Mouse (Mus musculus) limb, embryonic 12.5 days (tissue): ENCODE measurements around the gene Pdk2. TPM values are rescaled to one million over a fixed set of nuclear protein-coding genes. Genes with fewer than 3 reads are reported as not detected.

Experiments
- ATAC-seq: fragments of 200-750 bp; cut with Nextera tagmentation; 2 replicates; pipeline ENCODE4 v1.8.0; 2017; ENCODE audit warnings: low read depth, moderate TSS enrichment; ENCODE audit not compliant: insufficient number of reproducible peaks, insufficient read depth, low FRiP score, low TSS enrichment
- H3K27ac ChIP-seq: fragments of 300-500 bp; sonication (generic); 2 replicates; pipeline ENCODE4 v1.5.1; 2016; ENCODE audit warnings: mild to moderate bottlenecking, moderate library complexity
- H3K27me3 ChIP-seq: fragments of 300-500 bp; sonication (generic); 2 replicates; pipeline ENCODE4 v1.6.1; 2016; ENCODE audit warnings: mild to moderate bottlenecking, moderate library complexity
- H3K36me3 ChIP-seq: fragments of 300-500 bp; sonication (generic); 2 replicates; pipeline ENCODE4 v1.6.1; 2016; ENCODE audit warnings: mild to moderate bottlenecking, moderate library complexity
- H3K4me1 ChIP-seq: fragments of 300-500 bp; sonication (generic); replicated peaks from 2 replicates; pipeline ENCODE4 v1.6.1; 2016
- H3K4me2 ChIP-seq: fragments of 300-500 bp; sonication (generic); 2 replicates; pipeline ENCODE4 v1.6.1; 2016; ENCODE audit warnings: mild to moderate bottlenecking, moderate library complexity
- H3K4me3 ChIP-seq: fragments of 300-500 bp; sonication (generic); replicated peaks from 2 replicates; pipeline ENCODE4 v1.5.1; 2016; ENCODE audit warnings: mild to moderate bottlenecking
- H3K9ac ChIP-seq: fragments of 300-500 bp; sonication (generic); replicated peaks from 2 replicates; pipeline ENCODE4 v1.6.1; 2016; ENCODE audit warnings: mild to moderate bottlenecking, moderate library complexity
- H3K9me3 ChIP-seq: fragments of 300-500 bp; sonication (generic); 2 replicates; pipeline ENCODE4 v1.6.1; 2016; ENCODE audit warnings: mild to moderate bottlenecking, moderate library complexity
- WGBS: fragments of 180-500 bp; shearing (Covaris S2); methylation state at CpG from one replicate; pipeline ENCODE4 v1.1.7; 2016; 5-methylcytosine and 5-hydroxymethylcytosine counted together
- polyA plus RNA-seq: library from polyadenylated mRNA; unstranded; fragments of >200 nt; fragmentation: Nextera tagmentation; extraction: Ambion mirVana; gene quantifications from 2 replicates; pipeline ENCODE4 v1.2.1, GENCODE M21; 2016

The Pdk2 gene
- 21.9 and 22.4 TPM in 2 replicates for polyA plus RNA-seq

DNA sequence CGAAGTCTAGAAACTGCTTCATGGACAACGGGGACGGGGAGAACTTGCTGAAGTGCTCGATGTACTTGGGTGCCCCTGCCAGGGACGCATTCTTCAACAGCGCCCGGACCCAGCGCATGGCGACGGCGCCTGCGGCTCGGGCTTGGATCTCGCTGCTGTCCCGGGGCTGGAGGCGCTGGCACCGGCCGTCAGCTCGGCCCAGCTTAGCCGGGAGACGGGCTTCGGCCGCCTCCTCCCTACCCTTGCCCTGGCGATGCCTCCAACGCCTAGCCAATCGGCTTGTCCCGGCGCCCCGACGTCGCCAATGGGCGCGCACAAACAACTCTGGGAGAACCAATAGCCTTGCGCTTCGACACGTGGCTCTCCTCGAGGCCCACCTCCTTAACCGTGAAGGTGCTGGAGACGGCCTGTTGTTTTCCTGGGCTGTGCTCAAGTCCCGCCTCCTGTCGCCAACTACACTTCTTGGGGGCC lies at the start of gene Pdk2:
Gene Pdk2, minus strand, starts transcription at position 216 of the 471 bp plus-strand sequence.
- ATAC-seq, result peak; percentile 98
- Histone ChIP-seq H3K27ac (peak within 1 kb of the TSS; percentile 79), H3K4me3 (peak within 1 kb of the TSS; percentile 80), H3K4me2 (peak within 1 kb of the TSS; percentile 87), H3K36me3 (peaks cover 26% of the 10 kb centered on the region), H3K9ac (peak within 1 kb of the TSS; percentile 66), H3K4me1 (peaks cover 18% of the 10 kb centered on the region), H3K27me3 (peaks cover 10% of the 10 kb centered on the region; the same call in 1 of the 2 replicates), H3K9me3 (no peaks in the 10 kb centered on the region)
- under 1% methylated on average over 41 of the region's 41 CpGs for WGBS

DNA sequence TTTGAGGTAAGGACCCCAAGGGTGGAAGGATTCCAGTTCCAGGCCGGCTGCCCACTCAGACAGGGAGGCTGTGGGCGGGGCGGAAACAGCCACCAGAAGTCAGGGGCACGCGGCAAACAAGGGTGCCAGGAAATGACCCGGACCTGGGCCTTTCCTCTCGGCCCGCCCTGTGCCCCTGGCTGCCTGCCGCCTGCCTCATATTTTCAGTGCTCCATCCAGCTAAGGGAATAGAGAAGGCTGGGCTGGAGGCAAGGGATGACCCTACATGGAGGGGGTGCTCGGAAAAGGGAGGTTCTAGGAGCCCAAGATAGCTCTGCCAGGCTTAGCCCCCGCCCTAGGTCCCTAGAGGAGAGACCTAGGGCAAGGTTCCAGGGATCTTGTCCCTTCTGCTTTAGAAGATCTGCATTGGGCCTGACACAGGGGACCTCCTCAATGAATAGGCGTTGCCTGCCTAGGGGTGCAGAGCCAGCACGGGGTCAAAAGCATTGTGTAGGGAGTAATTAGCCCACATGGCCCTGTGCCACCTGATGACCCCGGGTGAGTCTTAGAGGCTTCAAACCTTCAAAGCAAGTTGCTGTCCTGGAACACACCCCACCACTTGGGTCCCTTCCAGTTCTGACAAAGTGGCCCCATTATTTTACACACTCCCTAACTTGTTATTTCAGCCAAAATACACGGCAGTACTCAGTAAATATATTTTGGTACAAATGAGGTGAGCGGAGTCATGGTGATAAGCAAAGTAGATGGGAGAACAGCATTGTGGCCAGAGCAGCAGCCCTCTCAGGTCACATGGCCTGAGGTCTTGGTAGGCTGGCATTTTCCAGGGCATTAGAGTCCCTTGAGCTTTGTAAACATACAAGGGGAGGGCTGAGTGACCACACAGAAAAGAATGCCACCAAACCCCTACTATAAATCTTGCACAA lies 48.0 kb upstream of the Pdk2 start:
- H3K4me3 ChIP-seq, result no peak overlapping the region
- no peaks in the 10 kb centered on the region for H3K36me3 ChIP-seq
- H3K4me1 ChIP-seq, result peaks cover 33% of the 10 kb centered on the region
- no peak for ATAC-seq
- no peak overlapping the region for H3K4me2 ChIP-seq
- H3K27me3 ChIP-seq, result no peaks in the 10 kb centered on the region
- 73% methylated on average over 16 of the region's 16 CpGs for WGBS
- no peak overlapping the region for H3K9ac ChIP-seq
- no peaks in the 10 kb centered on the region for H3K9me3 ChIP-seq
- H3K27ac ChIP-seq, result no peak overlapping the region

- 58% methylated on average over 7 of the region's 7 CpGs for WGBS
- no peak overlapping the region for H3K9ac ChIP-seq
- H3K27ac ChIP-seq, result no peak overlapping the region
- H3K27me3 ChIP-seq, result no peaks in the 10 kb centered on the region
- H3K36me3 ChIP-seq, result no peaks in the 10 kb centered on the region
- peaks cover 33% of the 10 kb centered on the region for H3K4me1 ChIP-seq
- no peak for ATAC-seq
- H3K4me3 ChIP-seq, result no peak overlapping the region
- H3K9me3 ChIP-seq, result no peaks in the 10 kb centered on the region
- H3K4me2 ChIP-seq, result no peak overlapping the region
Measured at GRCm38 (mm10) chr11:95088286-95088685, 47.1 kb upstream of the Pdk2 start.

DNA sequence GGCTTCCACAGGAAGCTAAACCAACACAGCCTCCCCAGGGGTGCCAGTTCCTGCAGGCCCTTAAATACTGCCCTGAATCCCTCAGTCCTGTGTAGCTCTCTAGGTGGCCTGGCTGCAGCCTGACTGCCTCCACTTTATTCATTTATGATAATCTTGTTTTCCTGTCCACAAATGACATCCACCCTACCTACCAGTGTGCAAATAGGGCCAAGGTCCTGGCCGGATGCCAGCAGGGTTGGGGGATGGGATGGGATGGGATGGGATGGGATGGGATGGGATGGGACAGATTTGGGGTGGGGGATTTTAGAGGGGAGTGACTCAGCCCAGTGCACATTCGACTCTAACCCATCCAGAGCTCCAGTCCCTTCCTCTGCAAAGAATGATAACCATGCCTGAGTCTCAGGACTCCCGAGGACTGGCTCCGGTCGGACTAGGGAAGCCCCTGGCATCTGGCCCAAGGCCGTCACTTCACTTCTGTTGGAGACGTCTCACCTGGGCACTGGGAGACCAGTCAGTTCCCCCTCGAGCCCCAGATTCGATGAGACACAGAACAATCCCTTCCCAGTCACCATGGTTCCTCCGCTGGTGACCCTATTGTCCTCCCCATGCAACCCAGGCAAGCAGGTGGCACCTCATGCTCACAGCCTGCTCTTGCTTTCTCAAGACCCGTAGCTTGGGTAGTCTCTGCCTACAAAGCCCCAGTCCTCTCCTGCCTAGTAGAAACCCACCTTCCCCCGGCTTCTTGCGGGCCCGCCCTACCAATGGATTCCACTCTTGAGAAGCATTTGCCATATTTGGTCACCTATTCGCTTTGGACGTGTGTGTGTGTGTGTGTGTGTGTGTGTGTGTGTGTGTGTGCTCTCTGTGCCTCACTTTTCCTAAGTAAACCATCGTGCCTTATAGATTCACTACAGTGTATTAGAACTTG lies 46.4 kb upstream of the Pdk2 start:
- 72% methylated on average over 17 of the region's 17 CpGs for WGBS
- no peak overlapping the region for H3K4me2 ChIP-seq

GRCm38 (mm10) chr11:95086229-95086628 lies 45.1 kb upstream of the Pdk2 start:
- H3K36me3 ChIP-seq, result no peaks in the 10 kb centered on the region
- WGBS, result 48% methylated on average over 5 of the region's 5 CpGs
- no peak for ATAC-seq
- H3K4me3 ChIP-seq, result no peak overlapping the region
- H3K9ac ChIP-seq, result no peak overlapping the region
- peaks cover 33% of the 10 kb centered on the region for H3K4me1 ChIP-seq
- H3K27me3 ChIP-seq, result peaks cover 3% of the 10 kb centered on the region; the same call in 1 of the 2 replicates
- no peaks in the 10 kb centered on the region for H3K9me3 ChIP-seq
- H3K27ac ChIP-seq, result no peak overlapping the region
- no peak overlapping the region for H3K4me2 ChIP-seq

More for the DNA sequence above, 46.4 kb upstream of the Pdk2 start:
- peaks cover 33% of the 10 kb centered on the region for H3K4me1 ChIP-seq
- H3K9me3 ChIP-seq, result no peaks in the 10 kb centered on the region
- H3K9ac ChIP-seq, result 0 out of 2 replicates have a peak overlapping the region, but pooled peaks have one; percentile 19
- no peak overlapping the region for H3K27ac ChIP-seq
- no peak for ATAC-seq
- H3K36me3 ChIP-seq, result no peaks in the 10 kb centered on the region
- H3K4me3 ChIP-seq, result no peak overlapping the region
- no peaks in the 10 kb centered on the region for H3K27me3 ChIP-seq

DNA sequence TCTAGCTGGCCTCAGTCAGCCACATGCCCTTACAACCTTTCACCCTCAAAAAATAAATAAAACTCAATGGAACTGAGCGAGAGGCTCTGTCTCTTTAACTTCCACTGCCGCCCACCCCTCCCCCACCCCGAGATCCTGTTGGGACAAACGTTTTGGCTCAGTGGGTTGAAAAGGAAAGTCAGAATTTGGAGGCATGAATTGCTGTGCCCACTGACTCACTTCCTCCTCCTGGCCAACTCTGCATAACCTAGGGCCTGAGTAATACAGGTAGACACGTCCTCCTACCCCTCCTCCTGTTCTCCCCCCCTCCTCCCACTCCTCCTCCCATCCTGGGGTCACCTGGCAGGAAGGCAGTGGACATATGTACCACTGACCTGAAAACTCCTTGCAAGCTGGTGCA lies 44.6 kb upstream of the Pdk2 start:
- H3K36me3 ChIP-seq, result no peaks in the 10 kb centered on the region
- peaks cover 33% of the 10 kb centered on the region for H3K4me1 ChIP-seq
- H3K4me3 ChIP-seq, result no peak overlapping the region
- no peak overlapping the region for H3K9ac ChIP-seq
- WGBS, result 13% methylated on average over 5 of the region's 5 CpGs
- no peaks in the 10 kb centered on the region for H3K9me3 ChIP-seq
- peaks cover 7% of the 10 kb centered on the region; the same call in 1 of the 2 replicates for H3K27me3 ChIP-seq
- H3K4me2 ChIP-seq, result no peak overlapping the region
- no peak overlapping the region for H3K27ac ChIP-seq
- ATAC-seq, result no peak

- H3K4me3 ChIP-seq, result no peak overlapping the region
- no peaks in the 10 kb centered on the region for H3K36me3 ChIP-seq
- peaks cover 10% of the 10 kb centered on the region; the same call in 1 of the 2 replicates for H3K27me3 ChIP-seq
- no peak for ATAC-seq
- 35% methylated on average over 5 of the region's 5 CpGs for WGBS
- H3K4me1 ChIP-seq, result peaks cover 33% of the 10 kb centered on the region
- no peak overlapping the region for H3K9ac ChIP-seq
- no peak overlapping the region for H3K4me2 ChIP-seq
- no peaks in the 10 kb centered on the region for H3K9me3 ChIP-seq
- H3K27ac ChIP-seq, result no peak overlapping the region
Measured at GRCm38 (mm10) chr11:95084811-95085382, 43.7 kb upstream of the Pdk2 start.

GRCm38 (mm10) chr11:95084175-95084574 lies 43.0 kb upstream of the Pdk2 start:
- Histone ChIP-seq H3K4me3 (no peak overlapping the region), H3K27ac (no peak overlapping the region), H3K36me3 (no peaks in the 10 kb centered on the region), H3K4me2 (no peak overlapping the region), H3K9ac (no peak overlapping the region), H3K4me1 (peaks cover 33% of the 10 kb centered on the region), H3K27me3 (peaks cover 17% of the 10 kb centered on the region), H3K9me3 (no peaks in the 10 kb centered on the region)
- ATAC-seq, result no peak
- 28% methylated on average over 4 of the region's 4 CpGs for WGBS

- H3K4me1 ChIP-seq, result peaks cover 23% of the 10 kb centered on the region
- H3K9me3 ChIP-seq, result no peaks in the 10 kb centered on the region
- no peak overlapping the region for H3K4me2 ChIP-seq
- H3K4me3 ChIP-seq, result no peak overlapping the region
- 93% methylated on average over 7 of the region's 7 CpGs for WGBS
- ATAC-seq, result no peak
- no peak overlapping the region for H3K9ac ChIP-seq
- H3K36me3 ChIP-seq, result no peaks in the 10 kb centered on the region
- H3K27ac ChIP-seq, result no peak overlapping the region
- peaks cover 30% of the 10 kb centered on the region for H3K27me3 ChIP-seq
Measured at GRCm38 (mm10) chr11:95082896-95083295, 41.7 kb upstream of the Pdk2 start.

GRCm38 (mm10) chr11:95080783-95081182 lies 39.6 kb upstream of the Pdk2 start:
- peaks cover 51% of the 10 kb centered on the region for H3K27me3 ChIP-seq
- ATAC-seq, result no peak
- WGBS, result 87% methylated on average over 6 of the region's 6 CpGs
- peaks cover 10% of the 10 kb centered on the region for H3K4me1 ChIP-seq
- H3K9me3 ChIP-seq, result no peaks in the 10 kb centered on the region
- H3K9ac ChIP-seq, result no peak overlapping the region
- H3K27ac ChIP-seq, result no peak overlapping the region
- H3K4me3 ChIP-seq, result no peak overlapping the region
- H3K4me2 ChIP-seq, result no peak overlapping the region
- no peaks in the 10 kb centered on the region for H3K36me3 ChIP-seq
